Mouse (Mus musculus) heart, embryonic 11.5 days (tissue): ENCODE data around the gene Adam23. TPM values are rescaled to one million over a fixed set of nuclear protein-coding genes. Genes with fewer than 3 reads are reported as not detected.

Experiments used
- ATAC-seq: fragments of 200-750 bp; cut with Nextera tagmentation; replicated peaks from 2 replicates; pipeline ENCODE4 v1.8.0; 2017; ENCODE audit warnings: moderate library complexity; ENCODE audit not compliant: insufficient number of reproducible peaks, low FRiP score, low TSS enrichment
- H3K27ac ChIP-seq: fragments of 300-500 bp; sonication (generic); 2 replicates; pipeline ENCODE4 v1.5.1; 2014; ENCODE audit warnings: mild to moderate bottlenecking, low read depth, low read length
- H3K27me3 ChIP-seq: fragments of 300-500 bp; sonication (generic); 2 replicates; pipeline ENCODE4 v1.6.1; 2014; ENCODE audit warnings: mild to moderate bottlenecking, low read length, mixed read lengths; ENCODE audit not compliant: control insufficient read depth, insufficient read depth
- H3K36me3 ChIP-seq: fragments of 300-500 bp; sonication (generic); 2 replicates; pipeline ENCODE4 v1.6.1; 2014; ENCODE audit warnings: mild to moderate bottlenecking, low read length, moderate library complexity, mixed read lengths; ENCODE audit not compliant: control insufficient read depth, insufficient read depth
- H3K4me1 ChIP-seq: fragments of 300-500 bp; sonication (generic); 2 replicates; pipeline ENCODE4 v1.6.1; 2014; ENCODE audit warnings: low read length; ENCODE audit not compliant: control insufficient read depth, insufficient read depth
- H3K4me2 ChIP-seq: fragments of 300-500 bp; sonication (generic); 2 replicates; pipeline ENCODE4 v1.6.1; 2014; ENCODE audit warnings: mild to moderate bottlenecking, moderate library complexity
- H3K4me3 ChIP-seq: fragments of 300-500 bp; sonication (generic); 2 replicates; pipeline ENCODE4 v1.5.1; 2014; ENCODE audit warnings: low read depth, low read length
- H3K9ac ChIP-seq: fragments of 300-500 bp; sonication (generic); 2 replicates; pipeline ENCODE4 v1.6.1; 2014; ENCODE audit warnings: mild to moderate bottlenecking, low read depth, low read length, moderate library complexity
- H3K9me3 ChIP-seq: fragments of 300-500 bp; sonication (generic); replicated peaks from 2 replicates; pipeline ENCODE4 v1.6.1; 2016; ENCODE audit warnings: low read length; ENCODE audit not compliant: control insufficient read depth
- WGBS: fragments of 180-500 bp; shearing (Covaris S2); extraction: QIAGEN DNeasy Blood & Tissue Kit; methylation state at CpG from one replicate; pipeline ENCODE4 v1.1.7; 2014; ENCODE audit not compliant: insufficient replicate concordance; 5-methylcytosine and 5-hydroxymethylcytosine counted together
- polyA plus RNA-seq: library from polyadenylated mRNA; unstranded; fragments of >200 nt; fragmentation: Nextera tagmentation; extraction: Ambion mirVana; gene quantifications from 2 replicates; pipeline ENCODE4 v1.2.1, GENCODE M21; 2014

Adam23 gene
- polyA plus RNA-seq, 1 experiment from 2014 or later = 2.2 TPM

- WGBS = 72% methylated on average over 14 of the region's 14 CpGs
- ATAC-seq = no peak
- no peak overlapping the region for H3K4me2 ChIP-seq
Observed at GRCm38 (mm10) chr1:63539884-63540613, 94.4 kb downstream of the Adam23 start.

GRCm38 (mm10) chr1:63544122-63544521, 98.4 kb downstream of the Adam23 start:
- H3K9me3 ChIP-seq = no peaks in the 10 kb centered on the region
- H3K4me1 ChIP-seq = no peaks in the 10 kb centered on the region
- H3K36me3 ChIP-seq = no peaks in the 10 kb centered on the region
- no peak overlapping the region for H3K4me3 ChIP-seq
- H3K27ac ChIP-seq = no peak overlapping the region
- no peak overlapping the region for H3K4me2 ChIP-seq
- no peak overlapping the region for H3K9ac ChIP-seq
- WGBS = 80% methylated on average over 2 of the region's 2 CpGs
- H3K27me3 ChIP-seq = no peaks in the 10 kb centered on the region
- no peak for ATAC-seq

More at GRCm38 (mm10) chr1:63539884-63540613, 94.4 kb downstream of the Adam23 start:
- H3K4me3 ChIP-seq = no peak overlapping the region
- no peaks in the 10 kb centered on the region for H3K36me3 ChIP-seq
- H3K9ac ChIP-seq = no peak overlapping the region
- no peaks in the 10 kb centered on the region for H3K4me1 ChIP-seq
- no peak overlapping the region for H3K27ac ChIP-seq
- H3K27me3 ChIP-seq = no peaks in the 10 kb centered on the region
- no peaks in the 10 kb centered on the region for H3K9me3 ChIP-seq

GRCm38 (mm10) chr1:63553039-63553438, 107.3 kb downstream of the Adam23 start:
- Histone ChIP-seq H3K9me3 (no peaks in the 10 kb centered on the region), H3K27me3 (no peaks in the 10 kb centered on the region), H3K9ac (no peak overlapping the region), H3K4me3 (no peak overlapping the region), H3K27ac (no peak overlapping the region), H3K4me1 (no peaks in the 10 kb centered on the region), H3K4me2 (no peak overlapping the region), H3K36me3 (no peaks in the 10 kb centered on the region)
- ATAC-seq = no peak
- WGBS = 63% methylated on average over 5 of the region's 5 CpGs

GRCm38 (mm10) chr1:63561772-63562520, 116.3 kb downstream of the Adam23 start:
- no peak for ATAC-seq
- no peak overlapping the region for H3K4me3 ChIP-seq
- H3K9ac ChIP-seq = no peak overlapping the region
- WGBS = 82% methylated on average over 4 of the region's 4 CpGs
- H3K27me3 ChIP-seq = no peaks in the 10 kb centered on the region
- H3K36me3 ChIP-seq = no peaks in the 10 kb centered on the region
- H3K27ac ChIP-seq = no peak overlapping the region
- no peak overlapping the region for H3K4me2 ChIP-seq
- no peaks in the 10 kb centered on the region for H3K9me3 ChIP-seq
- H3K4me1 ChIP-seq = no peaks in the 10 kb centered on the region; the same call in 1 of the 2 replicates

- no peak for ATAC-seq
- WGBS = 67% methylated on average over 4 of the region's 4 CpGs
Observed at GRCm38 (mm10) chr1:63563928-63564327, 118.2 kb downstream of the Adam23 start.

GRCm38 (mm10) chr1:63566501-63566900, 120.8 kb downstream of the Adam23 start:
- H3K4me1 ChIP-seq = no peaks in the 10 kb centered on the region; the same call in 1 of the 2 replicates
- H3K9ac ChIP-seq = no peak overlapping the region
- no peaks in the 10 kb centered on the region for H3K36me3 ChIP-seq
- 27% methylated on average over 7 of the region's 7 CpGs for WGBS
- no peaks in the 10 kb centered on the region for H3K9me3 ChIP-seq
- no peak overlapping the region for H3K27ac ChIP-seq
- no peak for ATAC-seq
- no peaks in the 10 kb centered on the region for H3K27me3 ChIP-seq
- no peak overlapping the region for H3K4me2 ChIP-seq
- H3K4me3 ChIP-seq = no peak overlapping the region

More at GRCm38 (mm10) chr1:63563928-63564327, 118.2 kb downstream of the Adam23 start:
- Histone ChIP-seq H3K36me3 (no peaks in the 10 kb centered on the region), H3K4me2 (no peak overlapping the region), H3K27me3 (no peaks in the 10 kb centered on the region), H3K27ac (no peak overlapping the region), H3K4me3 (no peak overlapping the region), H3K9me3 (no peaks in the 10 kb centered on the region), H3K4me1 (no peaks in the 10 kb centered on the region; the same call in 1 of the 2 replicates), H3K9ac (no peak overlapping the region)

- no peak overlapping the region for H3K4me2 ChIP-seq
- H3K4me3 ChIP-seq = no peak overlapping the region
- no peaks in the 10 kb centered on the region for H3K27me3 ChIP-seq
- no peaks in the 10 kb centered on the region for H3K9me3 ChIP-seq
- H3K4me1 ChIP-seq = no peaks in the 10 kb centered on the region; the same call in 1 of the 2 replicates
- H3K27ac ChIP-seq = no peak overlapping the region
- H3K36me3 ChIP-seq = no peaks in the 10 kb centered on the region
- WGBS = 27% methylated on average over 4 of the region's 4 CpGs
- no peak for ATAC-seq
- H3K9ac ChIP-seq = no peak overlapping the region
Observed at GRCm38 (mm10) chr1:63567031-63567430, 121.3 kb downstream of the Adam23 start.

- Histone ChIP-seq H3K36me3 (no peaks in the 10 kb centered on the region), H3K9ac (no peak overlapping the region), H3K4me3 (no peak overlapping the region), H3K4me1 (no peaks in the 10 kb centered on the region; the same call in 1 of the 2 replicates), H3K27me3 (no peaks in the 10 kb centered on the region), H3K9me3 (no peaks in the 10 kb centered on the region), H3K4me2 (no peak overlapping the region), H3K27ac (no peak overlapping the region)
- no peak for ATAC-seq
- 67% methylated on average over 7 of the region's 7 CpGs for WGBS
Observed at GRCm38 (mm10) chr1:63572229-63572628, 126.5 kb downstream of the Adam23 start.
